Mouse (Mus musculus) myocyte (in vitro differentiated cells): ENCODE data around the gene Exosc2.

Experiments used
- E2F4 ChIP-seq: IDR thresholded peaks from one replicate; pipeline ENCODE4 v1.6.1; 2011; ENCODE audit warnings: mild to moderate bottlenecking, control low read depth, moderate library complexity; ENCODE audit not compliant: insufficient read depth
- MAX ChIP-seq: IDR thresholded peaks from one replicate; pipeline ENCODE4 v1.6.1; 2011; ENCODE audit warnings: low read depth, mild to moderate bottlenecking, control low read depth
- POLR2A ChIP-seq: IDR thresholded peaks from one replicate; pipeline ENCODE4 v1.6.1; 2011; ENCODE audit warnings: low read depth, mild to moderate bottlenecking, control low read depth, moderate library complexity; ENCODE audit not compliant: insufficient read length
- POLR2AphosphoS2 ChIP-seq: IDR thresholded peaks from one replicate; pipeline ENCODE4 v1.6.1; 2011; ENCODE audit warnings: low read depth, control low read depth; ENCODE audit not compliant: insufficient read length
- TCF12 ChIP-seq: IDR thresholded peaks from one replicate; pipeline ENCODE4 v1.6.1; 2011; ENCODE audit warnings: mild to moderate bottlenecking, control low read depth; ENCODE audit not compliant: poor library complexity, insufficient read depth, severe bottlenecking
- USF1 ChIP-seq: IDR thresholded peaks from one replicate; pipeline ENCODE4 v1.6.1; 2011; ENCODE audit warnings: low read depth, mild to moderate bottlenecking, control low read depth, moderate library complexity

GRCm38 (mm10) chr2:31654854-31655559 is 15.5 kb upstream of the Exosc2 start:
- TF ChIP-seq USF1 (no peak), E2F4 (no peak), TCF12 (no peak), MAX (no peak), POLR2AphosphoS2 (no peak), POLR2A (no peak)
